Mouse (Mus musculus) midbrain, embryonic 13.5 days (tissue): ENCODE results near the gene Gm9780. TPM values are rescaled to one million over a fixed set of nuclear protein-coding genes. Genes with fewer than 3 reads are reported as not detected.
"Not testable (repeated sequence)": the region's sequence is repeated elsewhere in the genome, so short reads cannot be mapped to it uniquely, and the experiment has no call there.

ENCODE experiments used
- ATAC-seq: fragments of 200-750 bp; cut with Nextera tagmentation; 2 replicates; pipeline ENCODE4 v1.8.0; 2017; ENCODE audit warnings: mild to moderate bottlenecking, moderate TSS enrichment, moderate library complexity
- H3K27ac ChIP-seq: fragments of 300-500 bp; sonication (generic); 2 replicates; pipeline ENCODE4 v1.5.1; 2015; ENCODE audit warnings: inconsistent platforms, mild to moderate bottlenecking, moderate library complexity
- H3K27me3 ChIP-seq: fragments of 300-500 bp; sonication (generic); 2 replicates; pipeline ENCODE4 v1.6.1; 2015; ENCODE audit warnings: mild to moderate bottlenecking, inconsistent platforms
- H3K36me3 ChIP-seq: fragments of 300-500 bp; sonication (generic); 2 replicates; pipeline ENCODE4 v1.6.1; 2015; ENCODE audit warnings: mild to moderate bottlenecking, inconsistent platforms
- H3K4me1 ChIP-seq: fragments of 300-500 bp; sonication (generic); replicated peaks from 2 replicates; pipeline ENCODE4 v1.6.1; 2015; ENCODE audit warnings: inconsistent platforms
- H3K4me2 ChIP-seq: fragments of 300-500 bp; sonication (generic); replicated peaks from 2 replicates; pipeline ENCODE4 v1.6.1; 2015; ENCODE audit warnings: moderate library complexity, mild to moderate bottlenecking, inconsistent platforms
- H3K4me3 ChIP-seq: fragments of 300-500 bp; sonication (generic); replicated peaks from 2 replicates; pipeline ENCODE4 v1.5.1; 2015; ENCODE audit warnings: mild to moderate bottlenecking, inconsistent platforms
- H3K9ac ChIP-seq: fragments of 300-500 bp; sonication (generic); replicated peaks from 2 replicates; pipeline ENCODE4 v1.6.1; 2015; ENCODE audit warnings: mild to moderate bottlenecking, inconsistent platforms
- H3K9me3 ChIP-seq: fragments of 300-500 bp; sonication (generic); 2 replicates; pipeline ENCODE4 v1.6.1; 2016; ENCODE audit warnings: mild to moderate bottlenecking, inconsistent platforms
- WGBS: fragments of 180-500 bp; shearing (Covaris S2); methylation state at CpG from one replicate; pipeline ENCODE4 v1.1.7; 2015; 5-methylcytosine and 5-hydroxymethylcytosine counted together
- polyA plus RNA-seq: library from polyadenylated mRNA; unstranded; fragments of >200 nt; fragmentation: Nextera tagmentation; extraction: Ambion mirVana; gene quantifications from 2 replicates; pipeline ENCODE4 v1.2.1, GENCODE M21; 2015

Gm9780 gene
- 3.0 and 3.4 TPM in 2 replicates for polyA plus RNA-seq

GRCm38 (mm10) chr14:26042611-26043010 lies at the start of gene Gm9780:
Gm9780 (minus strand) TSS chr14:26042711.
- H3K4me2 ChIP-seq, ATAC-seq, H3K4me3 ChIP-seq, H3K9me3 ChIP-seq, H3K4me1 ChIP-seq, H3K36me3 ChIP-seq, H3K27ac ChIP-seq, H3K27me3 ChIP-seq, H3K9ac ChIP-seq: not testable (repeated sequence)
- no CpG with 5 or more reads among the region's 26 CpGs for WGBS

- H3K4me2 ChIP-seq, ATAC-seq, H3K36me3 ChIP-seq, H3K4me1 ChIP-seq, H3K9ac ChIP-seq, H3K9me3 ChIP-seq, H3K4me3 ChIP-seq, H3K27ac ChIP-seq, H3K27me3 ChIP-seq: not testable (repeated sequence)
- WGBS, result no CpG with 5 or more reads among the region's 1 CpGs
Observed at GRCm38 (mm10) chr14:26081997-26082396, 39.5 kb upstream of the Gm9780 start, which contains the start of gene Cphx3. Cphx3 (plus strand) TSS chr14:26082297.

GRCm38 (mm10) chr14:26081216-26081615 lies 38.7 kb upstream of the Gm9780 start, which contains the start of gene Cphx2:
Cphx2 (plus strand) TSS chr14:26081516.
- H3K4me2 ChIP-seq, H3K9me3 ChIP-seq, H3K27ac ChIP-seq, H3K27me3 ChIP-seq, H3K36me3 ChIP-seq, H3K4me1 ChIP-seq, ATAC-seq, H3K9ac ChIP-seq, H3K4me3 ChIP-seq: not testable (repeated sequence)
- no CpG with 5 or more reads among the region's 6 CpGs for WGBS

GRCm38 (mm10) chr14:26076620-26077390 lies 34.3 kb upstream of the Gm9780 start:
- not testable (repeated sequence) for H3K36me3 ChIP-seq, H3K4me1 ChIP-seq, H3K4me3 ChIP-seq, ATAC-seq, H3K9me3 ChIP-seq, H3K4me2 ChIP-seq, H3K27ac ChIP-seq, H3K9ac ChIP-seq, H3K27me3 ChIP-seq
- no CpG with 5 or more reads among the region's 5 CpGs for WGBS

GRCm38 (mm10) chr14:26067325-26067633 lies 24.8 kb upstream of the Gm9780 start, which contains the start of gene Tmem254c:
Tmem254c (minus strand) TSS chr14:26067355.
- not testable (repeated sequence) for H3K4me1 ChIP-seq, H3K9me3 ChIP-seq, H3K4me2 ChIP-seq, H3K9ac ChIP-seq, H3K4me3 ChIP-seq, H3K36me3 ChIP-seq, H3K27ac ChIP-seq, H3K27me3 ChIP-seq
- peak; percentile 86; the same call in 1 of the 2 replicates for ATAC-seq
- no CpG with 5 or more reads among the region's 10 CpGs for WGBS

- WGBS, result no CpG with 5 or more reads among the region's 44 CpGs
- ATAC-seq, result peak; percentile 95
- H3K4me2 ChIP-seq, result not testable (repeated sequence)
Observed at GRCm38 (mm10) chr14:26066574-26067324, 24.2 kb upstream of the Gm9780 start.

GRCm38 (mm10) chr14:26059362-26059761 lies 16.9 kb upstream of the Gm9780 start:
- H3K9ac ChIP-seq, H3K27ac ChIP-seq, H3K4me2 ChIP-seq, H3K27me3 ChIP-seq, H3K4me1 ChIP-seq, H3K36me3 ChIP-seq, ATAC-seq, H3K4me3 ChIP-seq, H3K9me3 ChIP-seq: not testable (repeated sequence)
- no CpG with 5 or more reads among the region's 6 CpGs for WGBS

More at GRCm38 (mm10) chr14:26066574-26067324, 24.2 kb upstream of the Gm9780 start:
- not testable (repeated sequence) for H3K36me3 ChIP-seq, H3K27me3 ChIP-seq, H3K4me1 ChIP-seq, H3K27ac ChIP-seq, H3K9ac ChIP-seq, H3K4me3 ChIP-seq, H3K9me3 ChIP-seq

GRCm38 (mm10) chr14:26058184-26058583 lies 15.7 kb upstream of the Gm9780 start:
- H3K9ac ChIP-seq, H3K9me3 ChIP-seq, H3K4me2 ChIP-seq, H3K4me3 ChIP-seq, H3K27me3 ChIP-seq, H3K36me3 ChIP-seq, H3K27ac ChIP-seq, ATAC-seq, H3K4me1 ChIP-seq: not testable (repeated sequence)
- no CpG with 5 or more reads among the region's 3 CpGs for WGBS

GRCm38 (mm10) chr14:26048767-26049166 lies 6.3 kb upstream of the Gm9780 start:
- not testable (repeated sequence) for H3K4me2 ChIP-seq, H3K4me1 ChIP-seq, H3K4me3 ChIP-seq, H3K9me3 ChIP-seq, H3K27ac ChIP-seq, ATAC-seq, H3K9ac ChIP-seq, H3K27me3 ChIP-seq, H3K36me3 ChIP-seq
- WGBS, result no CpG with 5 or more reads among the region's 9 CpGs

GRCm38 (mm10) chr14:26047026-26047425 lies 4.5 kb upstream of the Gm9780 start:
- no CpG with 5 or more reads among the region's 8 CpGs for WGBS
- not testable (repeated sequence) for ATAC-seq

GRCm38 (mm10) chr14:26045007-26045406 lies 2.5 kb upstream of the Gm9780 start:
- H3K4me1 ChIP-seq, H3K4me3 ChIP-seq, H3K27ac ChIP-seq, ATAC-seq, H3K9me3 ChIP-seq, H3K9ac ChIP-seq, H3K27me3 ChIP-seq, H3K4me2 ChIP-seq, H3K36me3 ChIP-seq: not testable (repeated sequence)
- WGBS, result no CpG with 5 or more reads among the region's 5 CpGs

More at GRCm38 (mm10) chr14:26047026-26047425, 4.5 kb upstream of the Gm9780 start:
- not testable (repeated sequence) for H3K27ac ChIP-seq, H3K4me3 ChIP-seq, H3K4me1 ChIP-seq, H3K27me3 ChIP-seq, H3K9me3 ChIP-seq, H3K36me3 ChIP-seq, H3K4me2 ChIP-seq, H3K9ac ChIP-seq

- H3K4me1 ChIP-seq, H3K9me3 ChIP-seq, H3K27me3 ChIP-seq, H3K4me2 ChIP-seq, H3K27ac ChIP-seq, H3K4me3 ChIP-seq, H3K36me3 ChIP-seq, H3K9ac ChIP-seq, ATAC-seq: not testable (repeated sequence)
- WGBS, result no CpG with 5 or more reads among the region's 6 CpGs
Observed at GRCm38 (mm10) chr14:26035439-26035838, 7.1 kb downstream of the Gm9780 start.
